Mouse (Mus musculus): ENCODE data around the gene Myo5a. TPM values are rescaled to one million over a fixed set of nuclear protein-coding genes. Genes with fewer than 3 reads are reported as not detected.

Gene Myo5a
- total RNA-seq (2017), result 91.5 to 104 TPM (median 93.1 TPM) in 3 replicates

- ATAC-seq (replicated peaks; ENCODE audit: insufficient number of reproducible peaks, low FRiP score, low TSS enrichment, poor library complexity, severe bottlenecking), result 0 out of 2 replicates have a peak, but pooled peaks have one; percentile 15
These were observed at the start of gene Myo5a for GRCm38 (mm10) chr9:75070457-75071028. TSS of gene Myo5a (plus strand) at chr9:75071015.

GRCm38 (mm10) chr9:75022546-75022945, 48.3 kb upstream of the Myo5a start:
- ATAC-seq (replicated peaks; ENCODE audit: insufficient number of reproducible peaks, low FRiP score, low TSS enrichment, poor library complexity, severe bottlenecking), result no peak

DNA sequence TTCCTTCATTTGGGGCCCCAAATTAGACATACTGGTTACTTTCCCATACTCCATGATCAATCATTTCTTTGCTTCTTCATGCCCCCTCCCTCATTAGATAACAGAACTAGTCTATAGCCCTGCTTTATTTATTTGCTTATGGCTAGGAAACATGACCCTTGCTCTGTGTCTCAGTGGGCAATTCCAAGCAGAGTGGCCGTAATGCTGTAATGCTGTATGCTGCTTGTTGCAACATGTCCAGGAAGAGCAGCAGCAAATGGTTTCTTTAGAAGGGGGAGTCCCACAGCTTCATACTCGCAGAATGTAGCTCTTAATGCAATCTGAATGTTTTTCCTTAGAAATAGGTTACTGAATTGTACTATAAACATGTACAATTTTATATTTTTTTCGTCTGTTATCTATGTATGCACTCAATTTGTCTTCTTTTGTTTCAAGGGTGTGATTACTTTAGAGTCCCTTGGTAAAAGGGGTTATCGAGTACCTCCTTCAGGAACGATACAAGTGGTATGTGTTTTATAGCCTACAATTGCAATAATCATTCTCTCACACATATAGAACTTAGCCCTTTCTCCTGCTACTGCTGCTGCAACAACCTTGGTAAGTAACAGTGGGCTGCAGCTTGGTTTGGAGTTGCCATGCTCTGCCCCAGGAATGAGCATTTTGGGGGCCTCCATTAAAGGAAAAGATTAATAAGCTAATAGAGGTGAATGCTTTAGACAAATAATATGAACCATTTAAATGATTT, 47.5 kb upstream of the Myo5a start:
- no peak for ATAC-seq (replicated peaks; ENCODE audit: insufficient number of reproducible peaks, low FRiP score, low TSS enrichment, poor library complexity, severe bottlenecking)

DNA sequence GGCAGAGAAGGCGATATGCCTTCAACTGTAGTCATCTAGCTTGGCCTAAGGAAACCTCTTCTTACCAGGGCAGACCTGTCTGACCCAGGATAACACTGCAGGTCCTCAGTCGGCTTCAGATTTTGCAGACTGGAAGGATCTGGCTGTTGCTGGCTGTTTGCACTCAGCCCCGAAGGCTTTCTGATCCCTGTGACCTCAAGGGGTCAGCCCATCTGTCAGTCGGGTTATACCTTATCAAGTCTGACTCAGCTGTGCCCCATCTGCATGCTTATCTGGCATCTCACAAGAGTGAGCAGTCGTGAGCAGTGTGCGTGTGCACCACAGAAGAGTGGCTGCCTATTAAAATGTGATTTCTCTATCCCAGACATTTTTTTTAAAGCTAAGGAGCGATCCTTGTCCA, 46.7 kb upstream of the Myo5a start:
- no peak for ATAC-seq (replicated peaks; ENCODE audit: insufficient number of reproducible peaks, low FRiP score, low TSS enrichment, poor library complexity, severe bottlenecking)

- ATAC-seq (replicated peaks; ENCODE audit: insufficient number of reproducible peaks, low FRiP score, low TSS enrichment, poor library complexity, severe bottlenecking), result no peak
These were observed 45.1 kb upstream of the Myo5a start for GRCm38 (mm10) chr9:75025689-75026088.

- ATAC-seq (replicated peaks; ENCODE audit: insufficient number of reproducible peaks, low FRiP score, low TSS enrichment, poor library complexity, severe bottlenecking), result no peak
These were observed 38.4 kb upstream of the Myo5a start for GRCm38 (mm10) chr9:75032408-75032807.

DNA sequence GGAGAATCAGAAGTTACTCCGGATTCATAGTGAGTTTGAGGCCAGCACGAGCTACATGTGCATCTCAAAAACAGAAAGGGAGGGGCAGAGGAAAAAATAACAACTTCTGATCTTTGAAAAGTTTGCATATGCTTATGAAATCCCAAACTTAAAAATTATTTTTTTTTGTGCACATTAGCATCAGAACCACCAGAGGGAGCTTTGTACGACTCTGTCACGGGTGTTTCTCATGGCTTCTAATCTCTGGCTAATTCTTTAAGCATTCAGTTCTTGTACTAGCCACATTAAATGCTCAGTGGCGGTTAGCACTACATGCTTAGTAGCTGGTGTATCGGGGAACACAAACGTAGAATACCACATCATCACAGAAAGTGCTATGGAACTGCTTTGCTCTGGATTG, 37.7 kb upstream of the Myo5a start:
- no peak for ATAC-seq (replicated peaks; ENCODE audit: insufficient number of reproducible peaks, low FRiP score, low TSS enrichment, poor library complexity, severe bottlenecking)

- ATAC-seq (replicated peaks; ENCODE audit: insufficient number of reproducible peaks, low FRiP score, low TSS enrichment, poor library complexity, severe bottlenecking), result no peak
These were observed 36.1 kb upstream of the Myo5a start for GRCm38 (mm10) chr9:75034691-75035090.

DNA sequence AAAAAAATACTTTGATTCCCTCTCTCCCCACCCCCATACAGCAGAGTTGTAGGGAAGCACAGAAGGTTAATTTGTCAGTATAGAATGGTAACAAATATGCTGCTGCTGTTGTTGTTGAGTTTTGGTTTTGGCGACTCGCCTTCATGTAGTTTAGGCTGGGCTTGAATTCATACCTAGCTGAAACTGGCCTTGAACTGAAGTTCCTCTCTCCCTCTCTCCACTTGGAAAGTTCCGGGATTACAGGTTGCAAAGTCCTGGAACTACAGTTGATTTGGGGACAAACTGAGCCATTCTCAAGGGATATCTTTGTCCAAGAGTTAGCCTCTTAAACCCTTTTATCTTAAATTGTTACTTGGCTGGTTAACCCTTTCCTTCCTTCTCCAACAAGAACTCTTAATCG, 34.9 kb upstream of the Myo5a start:
- ATAC-seq (replicated peaks; ENCODE audit: insufficient number of reproducible peaks, low FRiP score, low TSS enrichment, poor library complexity, severe bottlenecking), result no peak

GRCm38 (mm10) chr9:75037451-75038356, 33.1 kb upstream of the Myo5a start, which contains the start of gene Arpp19:
TSS of gene Arpp19 (plus strand) at chr9:75037614.
- peak; percentile 93 for ATAC-seq (replicated peaks; ENCODE audit: insufficient number of reproducible peaks, low FRiP score, low TSS enrichment, poor library complexity, severe bottlenecking)

- no peak for ATAC-seq (replicated peaks; ENCODE audit: insufficient number of reproducible peaks, low FRiP score, low TSS enrichment, poor library complexity, severe bottlenecking)
These were observed 32.5 kb upstream of the Myo5a start for GRCm38 (mm10) chr9:75038357-75038688.

DNA sequence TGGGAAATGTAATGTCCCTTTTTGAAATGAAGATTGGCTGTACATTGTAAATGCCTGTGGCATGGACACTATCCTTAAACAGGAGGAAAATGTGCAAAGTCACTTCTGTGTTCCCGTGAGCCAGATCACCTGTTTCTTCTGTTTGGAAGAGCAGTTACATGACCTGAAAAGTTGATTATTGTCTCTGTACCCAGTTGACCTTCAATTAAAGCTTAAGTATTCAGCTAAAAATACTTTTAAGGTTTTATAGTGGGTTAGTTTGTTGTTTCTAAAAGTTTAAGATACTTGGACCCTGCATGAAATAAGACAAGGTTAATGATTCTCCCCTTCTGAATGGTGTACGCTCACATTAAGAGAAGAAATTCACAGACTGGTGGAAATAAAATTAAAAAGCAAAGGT, 30.2 kb upstream of the Myo5a start:
- no peak for ATAC-seq (replicated peaks; ENCODE audit: insufficient number of reproducible peaks, low FRiP score, low TSS enrichment, poor library complexity, severe bottlenecking)

GRCm38 (mm10) chr9:75041840-75042525, 28.8 kb upstream of the Myo5a start:
- ATAC-seq (replicated peaks; ENCODE audit: insufficient number of reproducible peaks, low FRiP score, low TSS enrichment, poor library complexity, severe bottlenecking), result no peak

- ATAC-seq (replicated peaks; ENCODE audit: insufficient number of reproducible peaks, low FRiP score, low TSS enrichment, poor library complexity, severe bottlenecking), result no peak
These were observed 27.6 kb upstream of the Myo5a start for GRCm38 (mm10) chr9:75043191-75043590.

DNA sequence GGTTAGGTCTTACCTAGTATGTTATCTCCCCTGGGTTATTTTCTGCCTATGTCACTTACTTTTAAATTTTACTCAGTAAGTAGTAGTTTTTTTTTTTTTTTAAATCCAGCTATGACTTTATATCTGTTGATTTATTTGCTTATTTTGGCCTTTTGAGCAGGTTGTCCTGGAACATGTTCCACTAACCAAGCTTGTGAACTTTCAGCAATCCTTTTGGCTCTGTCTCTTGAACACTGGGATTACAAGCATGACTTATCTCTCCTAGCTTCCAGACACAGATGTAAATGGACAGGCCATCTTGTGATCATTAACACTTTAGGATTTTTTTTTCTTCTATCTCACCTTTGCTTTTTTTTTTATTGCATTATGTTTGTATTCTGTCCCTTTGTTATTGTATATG, 23.7 kb upstream of the Myo5a start:
- no peak for ATAC-seq (replicated peaks; ENCODE audit: insufficient number of reproducible peaks, low FRiP score, low TSS enrichment, poor library complexity, severe bottlenecking)

DNA sequence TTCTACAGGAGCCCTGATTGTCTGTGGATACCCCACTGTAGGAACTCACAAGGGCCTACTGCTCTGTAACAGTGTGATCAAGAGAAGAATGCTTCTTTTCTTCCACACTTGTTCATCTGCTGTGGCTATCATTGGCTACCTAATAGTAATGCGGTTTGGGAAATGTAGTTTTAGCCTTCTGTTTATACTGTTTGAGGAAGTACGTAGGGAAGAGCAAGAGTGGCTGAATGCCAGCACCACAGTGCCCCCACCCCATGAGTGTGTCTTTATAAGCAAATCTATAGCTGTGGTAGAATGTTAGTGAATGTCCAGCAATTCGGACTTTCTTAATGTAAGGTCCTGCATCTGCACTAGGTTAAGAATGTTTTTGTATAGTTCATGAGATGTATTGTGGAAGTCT, 21.7 kb upstream of the Myo5a start:
- ATAC-seq (replicated peaks; ENCODE audit: insufficient number of reproducible peaks, low FRiP score, low TSS enrichment, poor library complexity, severe bottlenecking), result peak; percentile 63; the same call in 1 of the 2 replicates

DNA sequence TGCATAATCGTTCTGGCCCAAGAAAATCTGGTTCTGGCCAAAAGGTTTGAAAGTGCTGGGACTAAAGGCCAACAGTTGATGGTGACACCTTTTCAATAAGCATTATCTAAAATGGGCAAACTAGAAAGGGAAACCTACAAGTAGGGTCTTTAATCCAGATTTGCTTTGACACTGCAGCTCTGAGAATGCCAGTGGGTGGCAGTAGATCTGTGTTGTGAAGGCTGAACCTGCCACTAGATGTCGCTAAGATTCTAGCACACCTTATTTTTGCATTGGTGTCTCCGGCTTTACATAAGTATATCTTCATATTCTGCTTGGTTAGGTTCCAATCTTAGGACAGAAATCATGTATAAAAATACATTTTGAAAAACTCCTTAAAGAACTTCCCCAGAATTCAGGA, 20.8 kb upstream of the Myo5a start:
- peak; percentile 81 for ATAC-seq (replicated peaks; ENCODE audit: insufficient number of reproducible peaks, low FRiP score, low TSS enrichment, poor library complexity, severe bottlenecking)

GRCm38 (mm10) chr9:75051841-75052240, 19.0 kb upstream of the Myo5a start:
- no peak for ATAC-seq (replicated peaks; ENCODE audit: insufficient number of reproducible peaks, low FRiP score, low TSS enrichment, poor library complexity, severe bottlenecking)

- ATAC-seq (replicated peaks; ENCODE audit: insufficient number of reproducible peaks, low FRiP score, low TSS enrichment, poor library complexity, severe bottlenecking), result no peak
These were observed 15.8 kb upstream of the Myo5a start for GRCm38 (mm10) chr9:75055046-75055445.

Measured in monocyte, adult 5-6 weeks (primary cell).